22 mouse cellular contexts compared by ENCODE assay signal in genomic region chr9:110462321-110462720, GRCm38 (mm10). TPM values are rescaled to one million over a fixed set of nuclear protein-coding genes. Genes with fewer than 3 reads are reported as not detected.
"Had no signal": no experiment of that assay in that cellular context is flagged by ENCODE, and none has a peak within 500 bp of the region (broad histone marks: within the 10 kb centered on the region; RNA-seq: fewer than 3 reads in every experiment).

No protein-coding gene starts in this region.

- ATAC-seq: hindbrain, embryonic 16.5 days; intestine, embryonic 16.5 days; liver, postnatal 0 days; lung, postnatal 0 days; midbrain, embryonic 15.5 days had no signal

- H3K4me3 ChIP-seq: kidney, embryonic 15.5 days; limb, embryonic 12.5 days; limb, embryonic 15.5 days; midbrain, embryonic 12.5 days; midbrain, embryonic 15.5 days; neural tube, embryonic 12.5 days; neural tube, embryonic 15.5 days had no signal

- H3K4me1 ChIP-seq: kidney, embryonic 15.5 days; limb, embryonic 12.5 days; limb, embryonic 15.5 days; midbrain, embryonic 12.5 days; midbrain, embryonic 15.5 days; neural tube, embryonic 12.5 days; neural tube, embryonic 15.5 days had no signal

- H3K27ac ChIP-seq: kidney, embryonic 15.5 days; limb, embryonic 12.5 days; limb, embryonic 15.5 days; liver, embryonic 14.5 days; macrophage; midbrain, embryonic 12.5 days; midbrain, embryonic 15.5 days; neural tube, embryonic 12.5 days; neural tube, embryonic 15.5 days; stomach, postnatal 0 days had no signal

- DNase-seq: kidney, adult 2 months; kidney, postnatal 10 days; kidney, postnatal 36 days; layer of hippocampus, postnatal 36 days; left cerebral cortex, postnatal 4 days; liver, postnatal 0 days; lung, embryonic 14.5 days; right cerebral cortex, postnatal 25 days; spleen, adult 18-20 months had no signal

- H3K36me3 ChIP-seq: kidney, embryonic 15.5 days; midbrain, embryonic 12.5 days; midbrain, embryonic 15.5 days; neural tube, embryonic 12.5 days; neural tube, embryonic 15.5 days had no signal

- H3K27me3 ChIP-seq: kidney, embryonic 15.5 days; limb, embryonic 12.5 days; limb, embryonic 15.5 days; midbrain, embryonic 12.5 days; midbrain, embryonic 15.5 days; neural tube, embryonic 12.5 days; neural tube, embryonic 15.5 days had no signal

RNA-seq across cellular contexts. Expression of gene Ngp, which starts 42.8 kb away (rescaled TPM):
- total RNA-seq: layer of hippocampus, postnatal 36 days had no signal
